Mouse (Mus musculus): ENCODE measurements around the gene Ankrd33.

Gene Ankrd33

GRCm38 (mm10) chr15:101147115-101147909 lies 31.8 kb downstream of the Ankrd33 start:
- no peak for DNase-seq (ENCODE audit: low spot score)

DNA sequence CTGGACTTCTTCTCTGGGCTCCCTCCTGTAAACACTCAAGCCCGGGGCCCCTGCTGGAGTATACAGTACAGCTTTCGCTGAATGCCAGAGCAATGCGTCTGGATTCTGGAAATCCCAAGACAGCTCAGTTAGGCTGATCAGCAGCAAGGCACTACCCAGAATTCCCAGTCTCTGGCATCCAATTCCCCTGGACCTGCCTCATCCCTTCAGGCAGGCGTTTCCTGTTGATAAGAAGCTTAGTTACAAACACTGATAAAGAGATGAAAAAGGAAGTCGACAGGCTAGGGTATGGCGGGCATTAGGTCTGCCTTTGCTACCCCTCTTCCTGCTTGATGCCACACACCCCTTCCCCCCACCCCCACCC lies 32.3 kb downstream of the Ankrd33 start:
- no peak for DNase-seq (ENCODE audit: low spot score)

DNA sequence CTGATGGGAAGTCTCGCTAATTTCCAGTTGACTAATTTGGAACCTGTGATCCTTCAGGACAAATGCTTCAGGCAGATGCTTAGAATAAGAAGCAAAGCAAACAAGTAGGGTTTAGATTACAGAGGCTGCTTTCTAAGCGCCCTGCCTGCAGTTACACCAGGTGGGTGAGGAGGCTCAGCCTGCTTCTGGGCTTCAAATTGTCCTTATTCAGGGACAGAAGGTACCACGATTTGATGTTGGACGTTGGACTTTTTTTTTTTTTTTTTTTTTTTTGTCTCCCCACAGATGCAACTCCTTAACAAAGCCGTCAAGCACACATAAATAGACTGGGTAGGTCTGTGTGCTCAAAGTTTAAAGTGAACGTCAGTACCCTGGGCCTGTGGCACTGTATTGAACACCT lies 33.0 kb downstream of the Ankrd33 start:
- DNase-seq (ENCODE audit: low spot score) = no peak

DNA sequence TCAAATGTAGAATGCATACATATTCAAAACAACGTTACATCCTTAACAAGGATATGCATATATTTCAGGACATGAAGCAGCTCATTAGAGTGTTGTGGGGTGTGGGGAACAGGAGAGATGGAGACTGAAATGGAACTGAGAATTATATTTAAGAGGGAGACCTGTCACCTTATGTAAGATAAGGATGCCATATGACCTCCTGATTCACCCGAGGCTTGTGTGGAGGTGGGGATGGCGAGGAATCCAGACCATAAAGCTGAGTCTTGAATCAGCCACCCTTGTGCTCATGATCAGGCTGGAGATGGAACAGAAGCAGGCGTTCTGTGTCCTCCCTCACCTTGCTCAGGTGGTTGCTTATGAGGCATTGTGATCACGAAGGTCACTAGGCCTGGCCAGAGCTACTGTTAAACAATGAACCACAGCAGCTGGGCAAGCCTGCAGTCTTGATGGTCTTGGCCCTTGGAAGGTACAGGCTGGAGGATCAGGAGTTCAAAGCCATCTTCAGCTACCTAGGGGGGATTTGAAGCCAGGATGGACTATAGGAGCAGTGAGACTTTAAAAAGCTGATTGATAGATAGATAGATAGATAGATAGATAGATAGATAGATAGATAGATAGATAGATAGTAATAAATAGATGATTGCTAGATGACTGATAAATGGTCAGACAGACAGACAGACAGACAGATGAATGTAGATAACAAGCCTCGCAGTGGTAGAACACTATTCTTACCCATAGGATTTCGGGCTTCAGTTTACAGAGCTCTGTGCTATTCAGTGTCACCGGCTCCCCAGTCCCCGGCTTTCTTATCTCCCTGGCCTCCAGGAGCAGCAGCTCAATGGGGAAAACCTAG lies 36.1 kb downstream of the Ankrd33 start:
- no peak for DNase-seq (ENCODE audit: low spot score)

DNA sequence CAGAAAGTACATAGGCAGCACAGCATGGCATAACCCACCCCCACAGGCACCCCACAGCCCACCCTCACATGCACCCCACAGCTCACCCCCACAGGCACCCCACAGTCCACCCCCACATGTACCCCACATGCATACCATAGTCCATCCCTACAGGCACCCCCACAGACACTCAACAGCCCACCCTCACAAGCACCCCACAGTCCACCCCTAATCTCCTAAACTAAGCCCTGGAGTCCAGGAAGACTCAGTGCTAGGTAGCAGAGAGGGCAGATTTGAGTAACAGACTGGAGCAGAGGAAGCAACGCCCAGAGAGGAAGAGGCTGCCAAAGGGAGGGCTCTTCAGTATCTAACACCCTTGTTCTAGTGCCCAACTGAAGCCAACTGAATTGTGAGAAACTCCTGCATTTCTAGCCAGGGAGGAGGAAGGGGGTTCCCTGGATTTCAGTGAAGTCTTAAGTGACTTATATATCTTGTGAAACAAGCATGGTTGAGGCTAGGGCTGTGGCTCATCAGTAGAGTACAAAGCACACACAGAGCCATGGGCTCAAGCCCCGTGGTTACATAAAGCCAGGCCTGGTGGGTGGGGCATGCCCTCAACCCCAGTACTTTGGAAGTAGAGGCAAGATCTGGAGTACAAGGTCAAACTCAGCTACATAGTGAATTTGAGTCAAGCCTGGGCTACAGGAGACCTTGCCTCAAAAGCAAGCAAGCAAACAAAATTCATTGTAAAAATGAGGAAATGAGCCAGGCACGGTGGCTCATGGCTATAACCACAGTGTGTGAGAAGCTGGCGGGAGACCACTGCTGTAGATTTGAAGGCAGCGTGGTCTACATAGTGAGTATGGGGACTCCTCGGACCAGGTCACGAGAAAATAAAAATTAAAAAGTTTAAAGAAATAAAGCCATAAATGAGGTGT lies 39.4 kb downstream of the Ankrd33 start:
- no peak for DNase-seq (ENCODE audit: low spot score)

GRCm38 (mm10) chr15:101160128-101160527 lies 44.6 kb downstream of the Ankrd33 start:
- no peak for DNase-seq (ENCODE audit: low spot score)

GRCm38 (mm10) chr15:101160591-101160990 lies 45.0 kb downstream of the Ankrd33 start:
- DNase-seq (ENCODE audit: low spot score) = no peak

DNA sequence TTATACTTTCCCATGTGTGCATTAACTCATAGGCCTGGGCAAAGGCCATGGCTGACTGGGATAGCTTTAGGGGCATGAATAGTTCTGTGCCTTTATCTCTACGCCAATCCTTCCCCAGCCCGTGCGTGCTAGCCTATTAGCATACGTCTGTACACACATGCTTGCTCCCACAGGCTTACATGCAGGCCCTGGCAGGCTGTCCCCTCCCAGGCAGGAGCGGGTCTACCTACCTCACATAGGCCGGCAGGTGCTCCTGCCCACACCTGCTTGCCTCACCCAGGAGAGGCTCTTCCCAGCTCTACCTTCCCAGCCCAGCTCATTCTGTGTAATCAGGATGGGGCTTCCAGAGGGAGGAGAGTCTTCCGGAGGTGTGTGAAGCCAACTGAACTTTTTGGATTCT lies 46.0 kb downstream of the Ankrd33 start:
- no peak for DNase-seq (ENCODE audit: low spot score)

GRCm38 (mm10) chr15:101163056-101163458 lies 47.5 kb downstream of the Ankrd33 start:
- no peak for DNase-seq (ENCODE audit: low spot score)

GRCm38 (mm10) chr15:101163854-101164253 lies 48.3 kb downstream of the Ankrd33 start:
- no peak for DNase-seq (ENCODE audit: low spot score)

GRCm38 (mm10) chr15:101164291-101164690 lies 48.7 kb downstream of the Ankrd33 start:
- DNase-seq (ENCODE audit: low spot score) = no peak

DNA sequence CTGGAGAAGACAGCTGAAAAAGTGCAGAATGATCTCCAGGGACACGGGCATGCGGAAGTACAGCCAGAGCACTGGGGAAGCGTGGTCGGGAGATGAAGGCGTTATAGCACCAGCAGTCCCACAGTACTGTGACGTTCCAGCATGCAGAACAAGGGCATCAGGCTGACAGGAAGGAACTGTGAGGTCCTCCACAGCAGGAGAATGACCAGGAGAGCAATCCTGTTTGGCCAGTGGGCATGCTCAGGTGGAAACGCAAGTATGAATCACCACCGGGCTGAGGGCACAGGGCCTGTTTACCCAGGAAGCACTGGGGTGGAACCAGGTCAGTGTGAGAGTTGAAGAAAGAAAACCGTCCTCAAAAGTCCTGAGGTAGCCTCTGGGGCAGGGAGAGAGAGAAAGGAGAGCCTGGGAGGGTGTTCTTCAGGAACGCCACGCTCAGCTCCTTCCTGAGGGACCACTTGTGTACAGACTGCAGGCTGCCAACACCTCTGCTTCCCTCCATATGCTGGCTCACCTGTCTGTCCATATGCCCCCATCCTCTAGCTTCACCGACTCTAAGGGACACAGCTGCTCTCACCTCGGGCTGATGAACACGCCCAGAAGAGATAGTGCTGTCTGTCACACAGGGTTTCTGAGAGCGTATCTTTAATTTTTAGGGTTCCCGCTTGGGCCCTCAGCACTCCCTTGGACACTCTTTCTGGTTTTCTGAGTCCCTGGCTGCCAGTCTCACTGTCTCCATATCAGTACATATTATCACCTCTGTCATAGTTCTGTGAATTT lies 50.3 kb downstream of the Ankrd33 start:
- no peak for DNase-seq (ENCODE audit: low spot score)

GRCm38 (mm10) chr15:101167553-101167952 lies 52.0 kb downstream of the Ankrd33 start:
- no peak for DNase-seq (ENCODE audit: low spot score)

All from retina, embryonic 14.5 days (tissue).